Mouse (Mus musculus) lung, adult 2 months (tissue): Measurements from ENCODE around the gene Msl2.

Experiments
- CTCF ChIP-seq: fragments of 200-500 bp; IDR thresholded peaks from 2 replicates; pipeline ENCODE4 v1.5.1; 2011; ENCODE audit warnings: mild to moderate bottlenecking, low read length, control low read depth; ENCODE audit not compliant: insufficient read depth
- POLR2A ChIP-seq: fragments of 200-500 bp; IDR thresholded peaks from 2 replicates; pipeline ENCODE4 v1.6.1; 2011; ENCODE audit warnings: low read depth, mild to moderate bottlenecking, control low read depth, low read length, borderline replicate concordance; ENCODE audit errors: extremely low read depth

DNA sequence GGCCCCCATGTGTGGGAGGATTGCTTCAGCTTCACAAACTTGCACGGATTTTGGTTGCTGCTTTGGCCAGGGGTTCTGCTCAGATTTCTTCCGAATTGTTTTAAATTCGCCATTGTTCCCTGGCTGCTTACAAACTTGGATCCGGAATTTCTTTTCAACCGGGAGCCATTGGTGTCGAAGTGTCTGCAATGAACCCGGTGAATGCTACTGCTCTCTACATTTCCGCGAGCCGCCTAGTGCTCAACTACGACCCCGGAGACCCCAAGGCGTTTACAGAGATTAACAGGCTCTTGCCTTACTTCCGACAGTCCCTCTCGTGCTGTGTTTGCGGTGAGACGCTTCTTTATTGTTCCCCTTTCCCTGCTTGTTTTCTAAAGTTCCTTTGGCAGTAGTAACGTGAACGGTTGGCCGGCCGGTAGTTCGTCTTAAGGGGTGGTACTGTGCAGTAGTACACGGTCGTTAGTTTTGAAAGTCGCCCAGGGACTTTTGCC, 1.2 kb downstream of the Msl2 start:
- TF ChIP-seq CTCF: no peak
- no peak for TF ChIP-seq POLR2A
